Mouse (Mus musculus) heart, embryonic 15.5 days (tissue): ENCODE measurements at regions not wholly inside any gene's neighbourhood (a gene's known extent, or its start where the extent isn't known, plus 50 kb on each side); places are given as distances from the start of the nearest gene placed in this dataset.
"Not testable (repeated sequence)": the region's sequence is repeated elsewhere in the genome, so short reads cannot be mapped to it uniquely, and the experiment has no call there.

Experiments
- ATAC-seq: fragments of 200-750 bp; cut with Nextera tagmentation; replicated peaks from 2 replicates; pipeline ENCODE4 v1.8.0; 2017; ENCODE audit warnings: low read depth, moderate TSS enrichment; ENCODE audit not compliant: insufficient number of reproducible peaks, insufficient read depth, low FRiP score
- H3K27ac ChIP-seq: fragments of 300-500 bp; sonication (generic); 2 replicates; pipeline ENCODE4 v1.5.1; 2015; ENCODE audit warnings: mild to moderate bottlenecking, inconsistent platforms
- H3K27me3 ChIP-seq: fragments of 300-500 bp; sonication (generic); 2 replicates; pipeline ENCODE4 v1.6.1; 2015; ENCODE audit warnings: inconsistent platforms
- H3K36me3 ChIP-seq: fragments of 300-500 bp; sonication (generic); 2 replicates; pipeline ENCODE4 v1.6.1; 2015; ENCODE audit warnings: mild to moderate bottlenecking, inconsistent platforms
- H3K4me1 ChIP-seq: fragments of 300-500 bp; sonication (generic); replicated peaks from 2 replicates; pipeline ENCODE4 v1.6.1; 2015; ENCODE audit warnings: inconsistent platforms
- H3K4me2 ChIP-seq: fragments of 300-500 bp; sonication (generic); 2 replicates; pipeline ENCODE4 v1.6.1; 2015; ENCODE audit warnings: inconsistent platforms, mild to moderate bottlenecking, moderate library complexity
- H3K4me3 ChIP-seq: fragments of 300-500 bp; sonication (generic); 2 replicates; pipeline ENCODE4 v1.5.1; 2015; ENCODE audit warnings: mild to moderate bottlenecking, inconsistent platforms
- H3K9ac ChIP-seq: fragments of 300-500 bp; sonication (generic); 2 replicates; pipeline ENCODE4 v1.6.1; 2015; ENCODE audit warnings: mild to moderate bottlenecking, inconsistent platforms
- H3K9me3 ChIP-seq: fragments of 300-500 bp; sonication (generic); replicated peaks from 2 replicates; pipeline ENCODE4 v1.6.1; 2016; ENCODE audit warnings: inconsistent platforms
- WGBS: fragments of 180-500 bp; shearing (Covaris S2); methylation state at CpG from one replicate; pipeline ENCODE4 v1.1.7; 2015; ENCODE audit warnings: mixed read lengths; 5-methylcytosine and 5-hydroxymethylcytosine counted together

- H3K9ac ChIP-seq, ATAC-seq, H3K36me3 ChIP-seq, H3K4me1 ChIP-seq, H3K9me3 ChIP-seq, H3K27ac ChIP-seq, H3K27me3 ChIP-seq: not testable (repeated sequence)
- H3K4me3 ChIP-seq: peak overlapping the region; percentile 28
- H3K4me2 ChIP-seq: peak overlapping the region; percentile 38; the same call in 1 of the 2 replicates
- 5% methylated on average over 28 of the region's 47 CpGs for WGBS
These were observed 739.1 kb upstream of the Ywhaq start for GRCm38 (mm10) chr12:22156467-22157037.

- ATAC-seq, H3K9me3 ChIP-seq, H3K27ac ChIP-seq, H3K4me1 ChIP-seq, H3K4me2 ChIP-seq, H3K27me3 ChIP-seq, H3K9ac ChIP-seq, H3K36me3 ChIP-seq, H3K4me3 ChIP-seq: not testable (repeated sequence)
- 77% methylated on average over 5 of the region's 8 CpGs for WGBS
These were observed 737.9 kb upstream of the Ywhaq start for GRCm38 (mm10) chr12:22155341-22155740.
